Mouse (Mus musculus): Measurements from ENCODE around the gene Nkx2-5.

DNA sequence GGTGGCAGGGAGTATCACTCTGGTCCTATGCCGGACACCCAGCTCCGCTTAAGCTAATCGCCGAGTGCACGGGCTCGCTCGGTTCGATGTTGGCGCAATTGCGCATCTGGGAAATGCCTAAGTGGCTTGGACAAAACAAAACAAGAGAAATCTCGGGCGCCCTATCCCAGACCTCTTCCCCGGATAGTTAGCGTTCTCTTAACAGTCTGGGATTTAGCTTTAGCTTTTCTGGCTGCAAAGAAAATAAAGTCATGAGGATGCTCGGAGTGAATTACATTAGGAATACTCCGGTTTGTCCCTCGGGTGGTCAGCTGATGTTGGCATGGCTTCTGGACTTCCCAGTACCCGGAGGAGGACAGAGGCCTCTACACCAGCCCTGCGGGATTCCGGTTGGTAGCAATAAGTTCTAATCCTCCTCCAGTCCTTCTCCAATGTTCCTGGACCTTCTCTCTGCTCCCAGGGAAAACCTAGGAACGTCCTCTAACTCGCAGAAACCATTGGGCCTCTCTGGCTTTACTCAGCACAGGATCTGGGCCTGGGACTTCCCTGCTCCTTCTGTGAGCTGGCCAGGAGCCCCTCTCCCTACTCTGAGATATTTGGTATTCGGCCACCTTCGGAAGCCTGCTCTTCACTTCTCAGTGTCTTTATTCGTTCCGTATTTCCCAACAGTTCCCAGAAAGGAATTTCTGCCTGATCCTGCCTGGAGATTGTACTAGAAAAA, 4.9 kb downstream of the Nkx2-5 start:
- TF ChIP-seq POLR2A (IDR thresholded peaks at IDR 0.05; ENCODE audit: borderline replicate concordance, insufficient read depth, low read length), result no peak
- no peak for TF ChIP-seq CTCF (IDR thresholded peaks at IDR 0.05; ENCODE audit: borderline replicate concordance, insufficient read depth, low read depth, low read length)

Measured in cerebellum, adult 2 months (tissue).